Mouse (Mus musculus) 3T3-L1 (cell line): ENCODE data around the gene Slc7a10.
"Not testable (repeated sequence)": the region's sequence is repeated elsewhere in the genome, so short reads cannot be mapped to it uniquely, and the experiment has no call there.

ENCODE experiments used
- DNase-seq: peaks from one replicate; pipeline ENCODE4 v3.0.0-alpha.2; 2015; ENCODE audit warnings: low read depth, low spot score

Gene Slc7a10

DNA sequence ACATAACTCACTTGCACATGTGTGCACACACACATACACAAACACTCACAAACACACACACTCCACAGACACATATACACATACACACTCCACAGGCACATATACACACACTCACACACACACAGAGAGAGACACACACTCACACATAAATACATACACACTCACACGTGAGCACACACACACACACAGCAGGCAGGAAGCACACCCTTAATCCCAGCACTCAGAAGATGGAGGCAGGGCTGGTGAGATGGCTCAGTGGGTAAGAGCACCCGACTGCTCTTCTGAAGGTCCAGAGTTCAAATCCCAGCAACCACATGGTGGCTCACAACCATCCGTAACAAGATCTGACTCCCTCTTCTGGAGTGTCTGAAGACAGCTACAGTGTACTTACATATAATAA, 51.8 kb downstream of the Slc7a10 start:
- DNase-seq: not testable (repeated sequence)
